Mouse (Mus musculus) erythroblast, embryonic 14.5 days (primary cell): Measurements from ENCODE around the gene Rab27a.

Experiments used
- GATA1 ChIP-seq: IDR thresholded peaks from 2 replicates; pipeline ENCODE4 v1.6.1; 2012; ENCODE audit warnings: low read length, inconsistent platforms, mixed read lengths
- TAL1 ChIP-seq: IDR thresholded peaks from 3 replicates; pipeline ENCODE4 v1.6.1; 2012; ENCODE audit warnings: low read length, inconsistent platforms, mixed read lengths

DNA sequence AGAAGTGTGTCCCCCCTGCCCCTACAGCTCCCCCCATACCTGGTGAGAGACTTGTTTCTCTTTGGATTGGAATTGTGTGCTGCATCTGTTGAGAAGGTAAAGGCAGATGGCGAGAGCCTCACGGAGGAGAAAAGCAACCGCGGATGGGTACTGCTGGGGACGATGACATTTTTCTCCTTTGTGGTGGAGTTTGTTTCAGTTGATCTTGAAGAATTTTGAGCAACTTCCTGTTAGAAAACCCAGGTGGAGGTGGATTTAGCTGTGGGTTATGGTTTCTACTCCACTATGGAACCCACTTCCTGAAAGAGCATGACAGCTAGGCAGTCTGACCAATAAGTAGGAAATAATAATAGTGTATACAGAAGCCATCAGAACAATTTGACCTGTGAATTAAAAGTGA is 28.5 kb downstream of the Rab27a start:
- TF ChIP-seq GATA1: no peak
- TF ChIP-seq TAL1: no peak
